Mouse (Mus musculus) adrenal gland, adult (tissue): Measurements from ENCODE around the gene Rims4.

Source experiments
- DNase-seq, 2 experiments: peaks; one replicate each; pipeline ENCODE4 v3.0.0; 2022 to 2023; ENCODE audit warnings: low spot score in 1 of 2; ENCODE audit not compliant: inconsistent age in 2 of 2

The Rims4 gene

DNA sequence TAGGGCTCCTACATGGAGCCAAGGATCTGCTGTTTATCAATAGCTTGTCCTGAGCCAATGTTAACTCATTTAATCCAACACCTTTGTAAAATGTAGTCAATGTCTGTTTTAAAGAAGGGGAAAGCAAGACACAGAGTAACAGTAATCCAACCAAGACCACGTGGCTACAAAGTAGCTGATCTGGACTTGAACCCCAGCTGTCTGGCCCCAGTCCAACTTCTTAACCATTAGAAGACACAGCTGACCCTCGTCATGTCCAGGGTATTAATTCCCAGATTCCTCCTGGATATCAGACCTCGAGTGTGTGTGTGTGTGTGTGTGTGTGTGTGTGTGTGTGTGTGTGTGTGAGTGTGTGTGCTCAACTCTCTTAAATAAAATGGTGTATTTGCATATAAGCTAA lies 46.6 kb downstream of the Rims4 start:
- DNase-seq = no peak

GRCm38 (mm10) chr2:163871266-163871665 lies 47.2 kb downstream of the Rims4 start:
- no peak for DNase-seq

- DNase-seq = no peak
These were observed 48.7 kb downstream of the Rims4 start for GRCm38 (mm10) chr2:163869783-163870182.

- DNase-seq = no peak
These were observed 52.4 kb downstream of the Rims4 start for GRCm38 (mm10) chr2:163866061-163866460.

GRCm38 (mm10) chr2:163865311-163865710 lies 53.2 kb downstream of the Rims4 start:
- no peak for DNase-seq

- DNase-seq = peak; percentile 57 to 87
These were observed 60.1 kb downstream of the Rims4 start for GRCm38 (mm10) chr2:163858254-163858947.

GRCm38 (mm10) chr2:163857233-163857632 lies 61.2 kb downstream of the Rims4 start:
- no peak for DNase-seq

GRCm38 (mm10) chr2:163853461-163853901 lies 65.0 kb downstream of the Rims4 start, which contains the start of gene Kcnk15:
Gene Kcnk15, plus strand, starts transcription at chr2:163853651.
- peak in 1 of 2 experiments; percentile 56 for DNase-seq

DNA sequence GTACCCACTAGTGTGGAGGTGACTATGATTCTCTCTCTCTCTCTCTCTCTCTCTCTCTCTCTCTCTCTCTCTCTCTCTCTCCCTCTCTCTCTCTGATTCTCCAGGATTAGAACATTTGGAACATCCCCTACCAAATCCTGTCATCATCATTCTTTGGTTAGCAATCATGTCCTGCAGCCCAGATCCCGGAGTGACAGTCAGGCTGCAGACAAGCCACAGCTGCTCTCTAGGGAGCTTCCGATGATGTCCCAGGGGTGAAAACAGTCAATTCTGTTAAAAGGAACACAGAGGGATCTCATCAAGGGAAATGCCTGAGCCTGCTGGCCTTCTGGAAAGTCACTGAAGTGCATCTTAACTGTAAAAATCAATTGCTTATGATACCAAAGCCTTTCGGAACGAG lies 76.4 kb downstream of the Rims4 start:
- no peak for DNase-seq

DNA sequence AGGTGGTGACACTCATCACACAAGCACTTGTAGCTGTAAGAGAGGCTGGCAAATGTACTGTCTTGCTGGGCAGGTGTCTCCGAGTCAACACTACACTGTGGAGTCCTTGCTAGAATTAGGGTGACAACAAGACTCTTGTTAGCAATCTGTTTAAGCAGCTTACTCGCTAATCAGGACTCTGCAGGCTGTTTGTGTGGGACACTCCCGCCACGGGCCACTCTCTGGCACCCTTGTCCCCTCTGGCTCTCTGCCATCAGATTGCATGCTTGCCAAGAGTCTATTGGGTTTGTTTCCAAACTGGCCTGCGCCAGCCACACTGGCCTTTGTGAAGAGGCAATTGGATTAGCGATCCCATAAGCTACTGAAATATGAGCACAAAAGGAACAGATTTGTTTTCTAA lies 79.0 kb downstream of the Rims4 start:
- peak; percentile 47 to 90 for DNase-seq

GRCm38 (mm10) chr2:163838043-163838442 lies 80.4 kb downstream of the Rims4 start:
- peak; percentile 80 to 94 for DNase-seq

DNA sequence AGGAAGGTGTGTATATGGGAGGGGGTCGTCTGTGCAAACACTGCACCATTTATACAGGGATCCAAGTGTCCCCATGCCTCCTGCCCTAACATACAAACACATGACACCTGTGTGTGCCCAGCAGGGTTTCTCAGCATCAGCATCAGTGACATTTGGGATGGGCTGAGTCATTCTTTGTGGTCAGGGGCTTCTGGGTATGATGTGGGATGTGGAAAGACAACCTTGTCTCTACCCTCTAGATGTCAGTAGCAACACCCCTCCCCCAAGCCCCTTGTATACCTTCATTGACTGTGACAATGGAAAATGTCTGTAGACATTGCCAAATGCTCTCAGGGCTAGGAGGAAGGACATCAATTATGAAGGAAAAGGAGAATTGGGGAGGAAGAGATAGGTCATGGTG lies 87.3 kb downstream of the Rims4 start:
- no peak for DNase-seq

GRCm38 (mm10) chr2:163826494-163826893 lies 92.0 kb downstream of the Rims4 start:
- peak in 1 of 2 experiments; percentile 46 for DNase-seq

DNA sequence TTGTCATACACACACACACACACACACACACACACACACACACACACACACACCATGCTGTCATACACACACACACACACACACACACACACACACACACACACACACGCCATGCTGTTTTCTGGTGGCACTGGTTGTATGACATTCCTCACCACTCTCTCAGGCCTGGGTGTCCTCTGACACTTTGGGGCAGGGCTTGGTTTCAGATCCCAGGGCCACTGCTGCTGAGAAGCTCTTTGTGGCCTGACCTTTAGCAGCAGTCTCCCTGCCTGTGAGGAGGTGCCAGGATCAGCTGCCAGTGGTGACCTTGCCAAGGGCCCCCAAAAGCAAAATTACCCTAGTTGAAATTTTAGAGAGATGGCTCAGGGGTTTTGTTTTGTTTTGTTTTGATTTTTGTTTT lies 92.6 kb downstream of the Rims4 start:
- peak; percentile 35 to 68 for DNase-seq

GRCm38 (mm10) chr2:163823771-163824170 lies 94.7 kb downstream of the Rims4 start:
- DNase-seq = no peak

GRCm38 (mm10) chr2:163823248-163823647 lies 95.2 kb downstream of the Rims4 start:
- DNase-seq = peak; percentile 40 to 76

GRCm38 (mm10) chr2:163820607-163821006 lies 97.9 kb downstream of the Rims4 start, which contains the start of gene Ccn5:
Gene Ccn5, plus strand, starts transcription at chr2:163820861.
- DNase-seq = peak; percentile 68 to 88

DNA sequence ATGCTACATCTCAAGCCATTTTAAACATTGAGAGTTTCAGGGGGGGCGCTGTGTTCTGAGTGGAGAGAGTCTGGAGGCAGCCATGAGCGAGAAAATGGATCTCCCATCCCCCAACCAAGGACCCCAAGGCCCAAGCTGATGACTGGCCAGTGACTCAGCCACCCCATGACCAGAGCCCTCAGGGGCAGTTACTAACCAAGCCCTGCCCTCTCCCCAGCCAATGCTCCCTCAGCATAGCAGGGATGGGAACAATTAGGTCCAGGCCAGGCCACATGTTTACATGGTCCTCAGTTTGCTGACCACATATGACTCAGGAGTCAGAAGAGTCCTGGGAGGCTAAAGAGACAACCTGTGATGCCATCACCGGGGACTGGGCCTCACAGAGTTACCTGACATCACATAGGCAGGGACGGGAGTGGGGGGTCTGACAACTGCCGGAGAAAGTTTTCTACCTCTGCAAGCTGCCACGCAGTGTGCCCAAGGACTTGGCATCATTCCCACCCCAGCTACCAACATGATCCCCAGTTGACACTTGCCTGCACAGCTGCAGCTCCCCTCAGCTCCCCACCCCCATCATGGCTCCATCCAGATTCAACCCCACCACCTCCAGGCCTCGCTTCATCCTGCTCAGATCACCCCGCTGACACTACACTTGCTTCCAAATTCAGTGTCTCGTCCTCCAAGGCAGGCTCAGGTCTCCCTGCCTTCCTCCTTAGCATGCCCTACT lies 103.6 kb downstream of the Rims4 start:
- peak; percentile 28 to 55 for DNase-seq

- no peak for DNase-seq
These were observed 105.4 kb downstream of the Rims4 start for GRCm38 (mm10) chr2:163813077-163813476.
